Mouse (Mus musculus) cortical plate, adult 2 months (tissue): ENCODE results near the gene Nprl3.

Experiments used
- CTCF ChIP-seq: fragments of 200-500 bp; IDR thresholded peaks from 2 replicates; pipeline ENCODE4 v1.5.1; 2011; ENCODE audit warnings: mild to moderate bottlenecking, control low read depth, low read length; ENCODE audit not compliant: insufficient read depth; ENCODE audit errors: extremely low read depth
- POLR2A ChIP-seq: fragments of 200-500 bp; IDR thresholded peaks from 2 replicates; pipeline ENCODE4 v1.6.1; 2011; ENCODE audit warnings: mild to moderate bottlenecking, low read length, control low read depth; ENCODE audit not compliant: insufficient read depth; ENCODE audit errors: extremely low read depth

GRCm38 (mm10) chr11:32265117-32265738, 2.3 kb downstream of the Nprl3 start:
- TF ChIP-seq CTCF (no peak), POLR2A (no peak)
